ENCODE assay signal across 11 mouse cellular contexts in genomic region chr17:66107466-66107865, GRCm38 (mm10).
"Had no signal": no experiment of that assay in that cellular context is flagged by ENCODE, and none has a peak within 500 bp of the region (broad histone marks: within the 10 kb centered on the region; RNA-seq: fewer than 3 reads in every experiment).

No protein-coding gene starts in this region.

- H3K36me3 ChIP-seq: limb, embryonic 12.5 days; liver, embryonic 13.5 days; midbrain, embryonic 12.5 days; midbrain, embryonic 15.5 days; stomach, embryonic 15.5 days had no signal

- H3K4me3 ChIP-seq: layer of hippocampus, adult 2 months; limb, embryonic 12.5 days; liver, embryonic 13.5 days; midbrain, embryonic 12.5 days; midbrain, embryonic 15.5 days; stomach, embryonic 15.5 days had no signal

- H3K9ac ChIP-seq: limb, embryonic 12.5 days; liver, embryonic 13.5 days; lung, embryonic 14.5 days; midbrain, embryonic 12.5 days; midbrain, embryonic 15.5 days; stomach, embryonic 15.5 days had no signal

- H3K9me3 ChIP-seq: limb, embryonic 12.5 days; liver, embryonic 13.5 days; midbrain, embryonic 12.5 days; midbrain, embryonic 15.5 days; stomach, embryonic 15.5 days had no signal

- ATAC-seq: intestine, postnatal 0 days; lung, postnatal 0 days; midbrain, embryonic 15.5 days had no signal

- H3K27ac ChIP-seq: kidney, postnatal 0 days; layer of hippocampus, adult 2 months; limb, embryonic 12.5 days; liver, embryonic 13.5 days; macrophage; midbrain, embryonic 12.5 days; midbrain, embryonic 15.5 days; stomach, embryonic 15.5 days had no signal

- H3K27me3 ChIP-seq: limb, embryonic 12.5 days; liver, embryonic 13.5 days; midbrain, embryonic 12.5 days; midbrain, embryonic 15.5 days; stomach, embryonic 15.5 days had no signal

- H3K4me2 ChIP-seq: limb, embryonic 12.5 days; liver, embryonic 13.5 days; lung, embryonic 14.5 days; midbrain, embryonic 12.5 days; midbrain, embryonic 15.5 days; stomach, embryonic 15.5 days had no signal
